Mouse (Mus musculus): ENCODE measurements at regions not wholly inside any gene's neighbourhood (a gene's known extent, or its start where the extent isn't known, plus 50 kb on each side); places are given as distances from the start of the nearest gene placed in this dataset.

DNA sequence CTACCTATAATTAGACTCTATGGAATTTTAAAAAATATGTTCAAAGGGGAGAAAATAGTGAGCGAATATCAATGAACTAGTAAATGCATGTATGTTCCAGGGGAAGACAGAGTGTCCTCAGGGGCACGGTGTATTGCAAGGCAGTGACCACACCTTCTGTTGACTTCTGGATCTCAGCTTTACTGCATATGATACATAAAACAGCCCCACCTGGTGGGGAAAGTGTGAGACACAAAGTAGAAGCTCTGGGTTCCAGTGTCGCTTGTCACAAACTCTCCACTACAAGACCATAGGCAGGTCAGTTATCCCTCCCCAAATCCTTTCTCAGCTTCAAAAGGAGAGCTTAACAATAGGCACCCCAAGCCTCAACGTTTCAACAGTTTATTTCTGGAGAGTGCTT, 168.8 kb downstream of the Gm11361 start:
- no peak; a peak in 1 of 4 replicates for ATAC-seq (replicated peaks in 1 of 2; ENCODE audit: insufficient read depth in 1 of 2, low FRiP score in 2 of 2, low TSS enrichment in 1 of 2, low read depth in 1 of 2, poor library complexity in 2 of 2, severe bottlenecking in 2 of 2)

- ATAC-seq (replicated peaks in 1 of 2; ENCODE audit: insufficient read depth in 1 of 2, low FRiP score in 2 of 2, low TSS enrichment in 1 of 2, low read depth in 1 of 2, poor library complexity in 2 of 2, severe bottlenecking in 2 of 2): no peak
Measured at GRCm38 (mm10) chr13:28425116-28425515, 167.8 kb downstream of the Gm11361 start.

DNA sequence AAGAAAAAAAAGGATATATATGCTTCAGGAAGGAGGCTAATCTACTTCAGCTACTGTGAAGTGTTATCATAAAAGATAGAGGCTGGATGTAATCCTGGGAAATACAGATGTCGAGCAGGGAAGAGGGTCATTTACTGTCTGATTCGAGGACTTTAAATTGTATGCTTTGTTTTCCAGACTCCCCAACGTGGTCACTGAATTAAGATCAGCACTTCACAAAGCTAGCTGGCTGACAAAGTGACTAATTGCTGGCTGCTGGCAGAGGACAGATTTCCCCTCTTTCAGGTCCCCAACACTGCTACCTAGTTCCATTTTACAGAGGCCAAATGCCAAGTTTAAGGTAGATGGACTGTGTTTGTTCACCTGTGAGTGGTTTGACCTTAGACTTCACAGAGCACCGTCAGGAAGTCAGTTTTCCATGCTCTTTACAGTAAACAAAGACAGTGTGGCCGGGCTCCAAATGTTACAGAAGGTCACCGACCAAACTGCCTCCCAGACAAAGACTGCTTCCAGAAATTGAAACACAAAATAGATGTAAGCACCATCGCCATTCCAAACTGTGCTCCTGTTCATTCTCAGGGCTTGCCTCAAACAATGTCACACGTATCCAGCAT, 167.2 kb downstream of the Gm11361 start:
- ATAC-seq (replicated peaks in 1 of 2; ENCODE audit: insufficient read depth in 1 of 2, low FRiP score in 2 of 2, low TSS enrichment in 1 of 2, low read depth in 1 of 2, poor library complexity in 2 of 2, severe bottlenecking in 2 of 2): no peak

DNA sequence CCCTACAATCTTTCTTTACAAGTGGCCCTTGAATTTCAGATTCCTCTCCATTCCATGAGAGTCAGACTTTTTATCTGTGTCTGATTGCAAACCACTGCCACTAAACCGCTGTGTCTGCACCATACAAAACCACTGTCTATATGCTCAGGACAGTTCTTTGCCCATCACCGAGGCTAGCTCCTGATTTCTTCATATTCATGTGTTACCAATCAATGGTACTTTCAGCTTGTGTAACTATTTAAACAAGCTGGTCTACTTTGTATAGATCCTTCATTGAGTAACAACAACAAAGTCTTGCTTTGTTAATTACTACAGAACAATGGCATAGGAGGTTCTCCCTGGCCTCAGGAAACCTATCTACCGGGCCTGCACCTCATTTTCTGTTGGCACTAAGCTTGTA, 164.0 kb downstream of the Gm11361 start:
- no peak for ATAC-seq (replicated peaks in 1 of 2; ENCODE audit: insufficient read depth in 1 of 2, low FRiP score in 2 of 2, low TSS enrichment in 1 of 2, low read depth in 1 of 2, poor library complexity in 2 of 2, severe bottlenecking in 2 of 2)

GRCm38 (mm10) chr13:28420636-28421035, 163.3 kb downstream of the Gm11361 start:
- ATAC-seq (replicated peaks in 1 of 2; ENCODE audit: insufficient read depth in 1 of 2, low FRiP score in 2 of 2, low TSS enrichment in 1 of 2, low read depth in 1 of 2, poor library complexity in 2 of 2, severe bottlenecking in 2 of 2): no peak

GRCm38 (mm10) chr13:28419950-28420381, 162.6 kb downstream of the Gm11361 start:
- ATAC-seq (replicated peaks in 1 of 2; ENCODE audit: insufficient read depth in 1 of 2, low FRiP score in 2 of 2, low TSS enrichment in 1 of 2, low read depth in 1 of 2, poor library complexity in 2 of 2, severe bottlenecking in 2 of 2): peak; percentile 87 to 90

GRCm38 (mm10) chr13:28418936-28419681, 161.8 kb downstream of the Gm11361 start:
- no peak for ATAC-seq (replicated peaks in 1 of 2; ENCODE audit: insufficient read depth in 1 of 2, low FRiP score in 2 of 2, low TSS enrichment in 1 of 2, low read depth in 1 of 2, poor library complexity in 2 of 2, severe bottlenecking in 2 of 2)

DNA sequence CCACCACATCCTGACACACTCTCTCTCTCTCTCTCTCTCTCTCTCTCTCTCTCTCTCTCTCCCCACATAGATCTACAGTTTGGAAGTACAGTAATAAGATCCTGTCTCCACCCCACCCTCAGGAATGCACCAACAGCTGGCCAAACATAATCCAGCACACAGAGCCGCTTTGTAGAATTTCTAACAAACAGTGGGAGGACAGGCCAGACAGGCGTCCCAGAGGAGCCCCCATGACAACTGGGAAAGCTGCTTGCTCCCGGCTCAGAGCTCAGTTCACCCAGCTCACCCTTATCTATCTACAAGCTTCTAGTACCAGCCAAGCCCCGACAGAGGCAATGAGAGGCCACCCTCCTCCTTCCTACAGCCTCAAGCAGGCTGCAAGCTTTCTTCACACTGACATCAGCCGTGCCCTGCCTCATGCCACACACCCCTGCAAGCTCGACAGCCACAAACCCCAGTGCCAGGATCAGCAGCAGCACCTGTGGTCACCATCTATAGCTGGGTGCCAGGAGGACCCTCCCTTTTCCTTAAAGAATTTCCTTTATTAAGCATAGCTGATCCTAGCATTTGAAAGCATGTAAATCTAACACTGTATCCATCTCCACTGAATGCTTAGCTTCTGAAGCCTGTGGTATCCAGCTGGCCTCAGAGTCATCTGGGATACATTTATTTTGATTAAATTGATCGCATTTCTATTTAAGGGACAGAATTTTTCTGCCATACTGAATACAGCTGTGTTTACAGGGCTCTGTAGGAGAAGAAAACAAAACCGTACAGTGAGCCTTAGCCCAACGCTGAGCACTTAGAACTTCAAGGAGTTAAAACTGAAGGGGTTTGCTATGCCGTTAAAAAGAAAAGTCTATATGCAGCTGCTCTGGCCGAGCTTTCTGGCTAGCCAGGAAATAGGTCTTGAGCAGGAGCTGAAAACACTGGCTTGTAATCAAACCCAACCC, 160.9 kb downstream of the Gm11361 start:
- ATAC-seq (replicated peaks in 1 of 2; ENCODE audit: insufficient read depth in 1 of 2, low FRiP score in 2 of 2, low TSS enrichment in 1 of 2, low read depth in 1 of 2, poor library complexity in 2 of 2, severe bottlenecking in 2 of 2): peak; percentile 42 to 46

DNA sequence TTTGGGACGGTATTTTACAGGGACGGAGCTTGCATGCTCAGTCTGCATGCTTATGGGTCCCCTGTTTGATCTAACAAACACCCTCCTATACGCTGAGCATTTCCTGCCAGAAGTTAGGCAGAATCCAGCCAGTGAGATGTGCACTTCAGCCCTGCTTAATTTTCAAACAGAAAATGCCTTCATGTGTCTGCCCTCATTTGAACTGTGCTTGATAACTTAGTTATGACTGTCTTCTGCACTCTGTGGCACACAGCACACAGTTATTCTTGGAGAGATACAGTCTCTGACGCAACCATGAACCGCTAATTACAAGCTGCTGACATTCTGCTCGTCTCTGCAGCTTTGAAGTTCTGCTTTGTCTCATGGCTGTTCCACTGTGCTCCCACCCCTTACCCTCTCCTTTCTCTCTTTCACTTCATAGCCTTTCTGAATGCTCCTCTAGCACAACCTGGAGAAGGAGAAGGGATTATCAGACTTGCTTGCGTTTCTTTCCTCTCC, 160.2 kb downstream of the Gm11361 start:
- peak; percentile 44 to 47 for ATAC-seq (replicated peaks in 1 of 2; ENCODE audit: insufficient read depth in 1 of 2, low FRiP score in 2 of 2, low TSS enrichment in 1 of 2, low read depth in 1 of 2, poor library complexity in 2 of 2, severe bottlenecking in 2 of 2)

DNA sequence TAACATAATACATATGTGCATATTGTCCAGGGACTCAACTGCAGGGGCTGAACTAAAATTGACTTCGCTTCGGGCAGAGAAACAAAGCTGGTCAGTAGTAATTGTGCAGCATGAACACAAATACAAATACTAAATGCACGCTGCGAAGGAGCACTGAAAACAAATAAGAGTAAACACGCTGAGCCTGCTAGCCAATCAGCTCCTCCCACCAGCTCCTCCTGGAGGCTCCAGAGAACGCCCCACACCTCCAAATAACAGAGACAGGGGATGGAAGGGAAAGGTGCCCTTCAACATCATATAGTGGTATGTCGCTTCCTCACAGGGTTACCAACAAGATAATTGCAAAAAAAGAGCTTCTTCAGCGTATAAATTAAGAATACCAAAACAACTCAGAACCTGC, 159.6 kb downstream of the Gm11361 start:
- no peak for ATAC-seq (replicated peaks in 1 of 2; ENCODE audit: insufficient read depth in 1 of 2, low FRiP score in 2 of 2, low TSS enrichment in 1 of 2, low read depth in 1 of 2, poor library complexity in 2 of 2, severe bottlenecking in 2 of 2)

GRCm38 (mm10) chr13:28416231-28416630, 158.9 kb downstream of the Gm11361 start:
- no peak for ATAC-seq (replicated peaks in 1 of 2; ENCODE audit: insufficient read depth in 1 of 2, low FRiP score in 2 of 2, low TSS enrichment in 1 of 2, low read depth in 1 of 2, poor library complexity in 2 of 2, severe bottlenecking in 2 of 2)

DNA sequence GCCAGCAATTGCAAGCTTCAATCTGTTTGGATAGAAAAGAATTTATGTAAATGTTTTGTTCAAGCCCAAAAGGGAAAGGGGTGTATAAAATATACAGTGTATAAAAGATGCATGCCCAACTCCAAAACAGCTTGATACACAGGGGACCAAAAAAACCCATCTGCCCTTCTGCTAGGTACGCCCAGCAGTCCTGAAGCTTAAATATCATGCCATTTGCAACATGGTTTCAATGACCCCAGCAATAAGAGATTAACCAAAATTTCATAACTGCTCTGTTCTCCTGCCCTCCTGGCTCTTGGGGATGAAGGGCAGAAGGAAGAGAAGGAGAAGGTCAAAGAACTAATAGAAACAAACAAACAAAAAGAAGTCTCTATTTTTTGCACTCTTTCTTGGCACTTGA, 158.4 kb downstream of the Gm11361 start:
- ATAC-seq (replicated peaks in 1 of 2; ENCODE audit: insufficient read depth in 1 of 2, low FRiP score in 2 of 2, low TSS enrichment in 1 of 2, low read depth in 1 of 2, poor library complexity in 2 of 2, severe bottlenecking in 2 of 2): no peak

DNA sequence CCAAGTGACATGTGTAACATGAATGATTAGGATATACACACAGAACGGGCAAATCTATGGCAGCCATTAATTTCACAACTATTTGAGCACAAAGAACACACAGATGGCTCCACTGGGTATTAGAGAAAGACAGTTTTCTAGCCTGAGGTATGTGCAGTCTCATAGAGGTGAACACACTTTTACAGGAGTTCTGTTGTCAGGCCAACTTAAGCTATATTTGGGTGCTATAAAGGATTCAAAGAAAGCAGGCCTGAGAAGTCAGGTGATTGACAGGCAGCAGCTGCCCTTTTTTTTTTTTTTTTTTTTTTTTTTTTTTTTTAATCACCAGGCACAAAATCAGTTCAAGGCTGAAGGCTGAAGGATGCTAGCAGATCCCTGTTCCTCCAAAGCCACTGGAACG, 153.0 kb downstream of the Gm11361 start:
- no peak for ATAC-seq (replicated peaks in 1 of 2; ENCODE audit: insufficient read depth in 1 of 2, low FRiP score in 2 of 2, low TSS enrichment in 1 of 2, low read depth in 1 of 2, poor library complexity in 2 of 2, severe bottlenecking in 2 of 2)

- ATAC-seq (replicated peaks in 1 of 2; ENCODE audit: insufficient read depth in 1 of 2, low FRiP score in 2 of 2, low TSS enrichment in 1 of 2, low read depth in 1 of 2, poor library complexity in 2 of 2, severe bottlenecking in 2 of 2): no peak
Measured at GRCm38 (mm10) chr13:28409609-28409902, 152.2 kb downstream of the Gm11361 start.

DNA sequence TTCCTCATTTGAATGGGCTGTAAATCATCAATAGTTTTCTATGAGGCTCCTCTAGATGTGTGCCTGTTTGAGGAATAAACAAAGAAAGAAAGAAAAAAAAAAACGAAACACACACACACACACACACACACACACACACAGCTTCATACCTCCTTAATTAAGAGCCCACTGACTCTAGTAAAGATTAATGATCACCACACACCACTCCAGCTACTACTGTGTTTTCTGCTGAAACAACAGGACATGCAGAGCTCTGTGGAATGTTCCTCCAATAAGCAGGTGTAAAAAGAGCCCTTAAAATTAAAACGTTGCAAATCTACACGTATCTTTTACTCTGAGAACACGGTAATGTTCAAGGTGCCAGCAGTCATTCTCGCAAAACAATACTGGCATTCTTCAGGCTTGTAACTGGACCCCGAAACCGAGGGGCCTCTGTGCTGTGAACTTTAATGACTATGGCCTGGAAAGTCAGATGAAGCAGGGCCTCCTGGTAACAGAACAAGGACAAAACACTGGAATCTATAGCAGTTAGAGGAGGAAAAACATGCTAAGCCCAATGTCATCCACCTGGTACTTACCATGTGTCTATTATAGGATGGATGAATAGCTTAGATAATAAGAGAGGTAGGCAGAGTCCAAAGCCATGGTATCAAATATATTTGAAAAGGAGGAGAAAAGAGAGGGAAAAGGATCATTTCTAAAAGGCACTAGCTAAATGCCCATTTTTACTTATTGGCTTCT, 151.7 kb downstream of the Gm11361 start:
- no peak for ATAC-seq (replicated peaks in 1 of 2; ENCODE audit: insufficient read depth in 1 of 2, low FRiP score in 2 of 2, low TSS enrichment in 1 of 2, low read depth in 1 of 2, poor library complexity in 2 of 2, severe bottlenecking in 2 of 2)

- no peak for ATAC-seq (replicated peaks in 1 of 2; ENCODE audit: insufficient read depth in 1 of 2, low FRiP score in 2 of 2, low TSS enrichment in 1 of 2, low read depth in 1 of 2, poor library complexity in 2 of 2, severe bottlenecking in 2 of 2)
Measured at GRCm38 (mm10) chr13:28400459-28400858, 143.1 kb downstream of the Gm11361 start.
